Mouse (Mus musculus) midbrain, embryonic 12.5 days (tissue): ENCODE results near the gene Umad1. TPM values are rescaled to one million over a fixed set of nuclear protein-coding genes. Genes with fewer than 3 reads are reported as not detected.
"Not testable (repeated sequence)": the region's sequence is repeated elsewhere in the genome, so short reads cannot be mapped to it uniquely, and the experiment has no call there.

Experiments
- ATAC-seq: fragments of 200-750 bp; cut with Nextera tagmentation; 2 replicates; pipeline ENCODE4 v1.8.0; 2017; ENCODE audit warnings: low read depth, moderate TSS enrichment, moderate library complexity; ENCODE audit not compliant: low FRiP score
- H3K27ac ChIP-seq: fragments of 300-500 bp; sonication (generic); replicated peaks from 2 replicates; pipeline ENCODE4 v1.5.1; 2016; ENCODE audit warnings: mild to moderate bottlenecking
- H3K27me3 ChIP-seq: fragments of 300-500 bp; sonication (generic); 2 replicates; pipeline ENCODE4 v1.6.1; 2016; ENCODE audit warnings: mild to moderate bottlenecking
- H3K36me3 ChIP-seq: fragments of 300-500 bp; sonication (generic); 2 replicates; pipeline ENCODE4 v1.6.1; 2016
- H3K4me1 ChIP-seq: fragments of 300-500 bp; sonication (generic); 2 replicates; pipeline ENCODE4 v1.6.1; 2016
- H3K4me2 ChIP-seq: fragments of 300-500 bp; sonication (generic); replicated peaks from 2 replicates; pipeline ENCODE4 v1.6.1; 2016; ENCODE audit warnings: mild to moderate bottlenecking, moderate library complexity
- H3K4me3 ChIP-seq: fragments of 300-500 bp; sonication (generic); 2 replicates; pipeline ENCODE4 v1.5.1; 2016; ENCODE audit warnings: mild to moderate bottlenecking
- H3K9ac ChIP-seq: fragments of 300-500 bp; sonication (generic); replicated peaks from 2 replicates; pipeline ENCODE4 v1.6.1; 2016; ENCODE audit warnings: mild to moderate bottlenecking, moderate library complexity
- H3K9me3 ChIP-seq: fragments of 300-500 bp; sonication (generic); 2 replicates; pipeline ENCODE4 v1.6.1; 2016; ENCODE audit warnings: mild to moderate bottlenecking
- WGBS: fragments of 180-500 bp; shearing (Covaris S2); methylation state at CpG from one replicate; pipeline ENCODE4 v1.1.7; 2016; 5-methylcytosine and 5-hydroxymethylcytosine counted together
- polyA plus RNA-seq: library from polyadenylated mRNA; unstranded; fragments of >200 nt; fragmentation: Nextera tagmentation; extraction: Ambion mirVana; gene quantifications from 2 replicates; pipeline ENCODE4 v1.2.1, GENCODE M21; 2016

The Umad1 gene
- polyA plus RNA-seq, 1 experiment from 2014 or later, result 29.7 TPM

DNA sequence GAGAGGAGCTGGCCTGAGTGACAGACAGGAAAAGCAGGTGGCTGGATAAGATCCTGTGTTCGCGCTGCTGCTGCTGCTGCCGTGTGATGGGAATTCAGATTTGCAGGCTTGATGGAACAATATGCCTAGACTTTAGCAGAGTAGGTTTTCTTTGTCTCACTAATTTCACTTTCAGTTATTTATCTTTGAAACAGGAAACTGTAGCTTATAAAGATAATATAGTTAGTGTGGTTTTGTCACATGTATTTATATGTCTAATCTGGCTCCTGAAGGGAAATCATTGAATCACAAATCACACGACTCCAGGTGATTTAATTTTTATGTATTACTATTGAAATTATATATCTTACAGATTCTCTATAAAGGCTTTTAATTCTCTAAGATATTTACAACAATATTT is 24.2 kb downstream of the Umad1 start:
- H3K27ac ChIP-seq, result no peak overlapping the region
- H3K4me2 ChIP-seq, result no peak overlapping the region
- no peak overlapping the region for H3K9ac ChIP-seq
- H3K36me3 ChIP-seq, result no peaks in the 10 kb centered on the region
- no peaks in the 10 kb centered on the region for H3K4me1 ChIP-seq
- 93% methylated on average over 4 of the region's 4 CpGs for WGBS
- H3K27me3 ChIP-seq, result no peaks in the 10 kb centered on the region
- no peak for ATAC-seq
- no peaks in the 10 kb centered on the region for H3K9me3 ChIP-seq
- no peak overlapping the region for H3K4me3 ChIP-seq

DNA sequence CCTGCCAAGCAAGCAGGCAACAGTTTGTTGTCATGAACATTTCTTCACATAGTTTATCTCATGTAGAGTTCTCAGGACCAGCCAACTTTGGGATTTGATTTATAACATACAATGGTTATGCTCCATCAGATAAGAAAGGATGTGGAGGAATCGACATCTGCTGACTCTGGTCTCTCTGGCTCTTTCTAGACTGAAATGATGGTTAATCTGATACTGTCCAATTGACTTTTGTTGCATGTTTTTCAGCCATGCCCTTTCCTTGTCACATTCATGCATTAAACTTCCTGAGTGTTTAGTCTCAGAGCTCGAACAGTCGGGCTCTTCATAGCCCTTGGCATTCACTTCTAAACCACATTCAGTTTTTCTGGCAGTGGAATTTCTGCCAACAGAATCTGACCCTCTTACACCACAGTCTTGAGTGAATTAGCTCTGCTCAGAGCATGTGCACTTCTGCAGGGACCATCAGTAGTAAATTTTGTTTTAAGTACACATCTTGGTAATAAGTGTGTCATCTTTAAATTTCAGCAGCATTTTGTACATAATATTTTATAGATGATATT is 26.4 kb downstream of the Umad1 start:
- Histone ChIP-seq H3K4me3 (no peak overlapping the region), H3K27me3 (no peaks in the 10 kb centered on the region), H3K27ac (no peak overlapping the region), H3K4me1 (no peaks in the 10 kb centered on the region), H3K4me2 (no peak overlapping the region), H3K36me3 (no peaks in the 10 kb centered on the region), H3K9ac (no peak overlapping the region), H3K9me3 (no peaks in the 10 kb centered on the region)
- WGBS, result 92% methylated on average over 3 of the region's 3 CpGs
- ATAC-seq, result no peak

DNA sequence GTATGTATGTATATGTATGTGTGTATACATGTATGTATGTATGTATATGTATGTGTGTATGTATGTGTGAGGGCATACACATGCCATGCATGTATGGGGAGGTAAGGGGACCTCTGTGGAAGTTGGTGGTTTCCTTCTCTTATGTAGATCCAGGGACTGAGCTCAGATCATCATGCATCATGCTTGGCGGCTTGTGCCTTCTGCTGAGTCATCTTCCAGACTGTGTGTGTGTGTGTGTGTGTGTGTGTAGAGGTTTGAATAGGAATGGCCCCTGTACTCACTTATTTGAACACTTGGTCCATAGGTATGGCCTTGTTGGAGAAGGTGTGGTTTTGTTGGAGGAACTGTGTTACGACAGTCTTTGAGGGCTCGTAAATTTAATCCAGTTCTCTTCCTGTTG is 27.1 kb downstream of the Umad1 start:
- no peak overlapping the region for H3K4me2 ChIP-seq
- H3K4me1 ChIP-seq, result no peaks in the 10 kb centered on the region
- no peak overlapping the region for H3K4me3 ChIP-seq
- H3K27me3 ChIP-seq, result no peaks in the 10 kb centered on the region
- no peaks in the 10 kb centered on the region for H3K9me3 ChIP-seq
- 100% methylated on average over 3 of the region's 3 CpGs for WGBS
- no peak for ATAC-seq
- H3K36me3 ChIP-seq, result no peaks in the 10 kb centered on the region
- no peak overlapping the region for H3K27ac ChIP-seq
- no peak overlapping the region for H3K9ac ChIP-seq

DNA sequence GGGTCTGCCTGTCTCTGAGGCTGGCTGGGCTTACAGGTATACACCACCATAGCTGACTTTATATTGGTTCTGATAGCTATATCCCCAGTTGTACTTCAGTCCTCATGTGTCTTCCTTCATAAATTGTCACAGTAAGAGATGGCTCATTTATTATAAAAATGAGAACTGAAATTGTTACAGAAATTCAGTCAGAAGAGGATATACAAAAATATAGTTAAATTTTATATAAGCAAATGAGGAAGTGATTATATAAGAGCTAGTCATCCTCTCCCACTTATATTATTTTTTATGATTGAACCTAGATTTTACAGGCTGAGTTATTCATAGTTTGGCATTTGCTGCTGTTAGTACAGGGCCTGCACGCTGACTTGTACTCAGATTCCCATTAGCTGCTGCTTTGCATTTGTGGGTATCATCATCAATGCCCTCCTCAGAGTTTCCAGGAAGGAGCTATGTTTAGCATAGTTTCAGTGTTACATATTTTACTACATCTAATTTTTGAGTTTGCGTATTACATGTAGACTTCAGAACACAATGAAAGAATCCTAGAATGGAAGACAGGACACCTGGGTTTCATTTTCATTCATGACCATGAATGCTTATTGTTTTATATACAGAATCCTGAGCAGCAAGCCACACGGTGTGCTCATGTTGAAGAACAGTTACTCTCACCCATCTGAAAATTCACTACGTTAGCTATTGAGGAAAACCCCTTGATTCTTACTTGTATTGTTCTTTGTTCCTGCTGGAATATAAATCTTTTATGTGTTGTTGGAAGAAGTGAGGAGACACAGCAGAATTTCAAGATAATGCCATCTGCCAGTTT is 29.9 kb downstream of the Umad1 start:
- Histone ChIP-seq H3K27me3 (no peaks in the 10 kb centered on the region), H3K36me3 (no peaks in the 10 kb centered on the region), H3K4me3 (no peak overlapping the region), H3K4me2 (no peak overlapping the region), H3K9me3 (no peaks in the 10 kb centered on the region), H3K4me1 (peaks cover 1% of the 10 kb centered on the region; the same call in 1 of the 2 replicates), H3K27ac (no peak overlapping the region), H3K9ac (no peak overlapping the region)
- 86% methylated on average over 4 of the region's 4 CpGs for WGBS
- no peak for ATAC-seq

GRCm38 (mm10) chr6:8294048-8294784 is 35.1 kb downstream of the Umad1 start:
- Histone ChIP-seq H3K9ac (no peak overlapping the region), H3K4me3 (no peak overlapping the region), H3K4me2 (no peak overlapping the region), H3K36me3 (no peaks in the 10 kb centered on the region), H3K27ac (no peak overlapping the region), H3K27me3 (no peaks in the 10 kb centered on the region), H3K4me1 (peaks cover 6% of the 10 kb centered on the region; the same call in 1 of the 2 replicates), H3K9me3 (no peaks in the 10 kb centered on the region)
- WGBS, result 64% methylated on average over 4 of the region's 4 CpGs
- ATAC-seq, result peak; percentile 62

GRCm38 (mm10) chr6:8299066-8299863 is 40.2 kb downstream of the Umad1 start:
- Histone ChIP-seq H3K27ac (no peak overlapping the region), H3K9ac (no peak overlapping the region), H3K27me3 (no peaks in the 10 kb centered on the region), H3K4me2 (no peak overlapping the region), H3K9me3 (no peaks in the 10 kb centered on the region), H3K36me3 (no peaks in the 10 kb centered on the region), H3K4me1 (peaks cover 2% of the 10 kb centered on the region; the same call in 1 of the 2 replicates), H3K4me3 (no peak overlapping the region)
- WGBS, result 70% methylated on average over 6 of the region's 6 CpGs
- ATAC-seq, result peak; percentile 78

DNA sequence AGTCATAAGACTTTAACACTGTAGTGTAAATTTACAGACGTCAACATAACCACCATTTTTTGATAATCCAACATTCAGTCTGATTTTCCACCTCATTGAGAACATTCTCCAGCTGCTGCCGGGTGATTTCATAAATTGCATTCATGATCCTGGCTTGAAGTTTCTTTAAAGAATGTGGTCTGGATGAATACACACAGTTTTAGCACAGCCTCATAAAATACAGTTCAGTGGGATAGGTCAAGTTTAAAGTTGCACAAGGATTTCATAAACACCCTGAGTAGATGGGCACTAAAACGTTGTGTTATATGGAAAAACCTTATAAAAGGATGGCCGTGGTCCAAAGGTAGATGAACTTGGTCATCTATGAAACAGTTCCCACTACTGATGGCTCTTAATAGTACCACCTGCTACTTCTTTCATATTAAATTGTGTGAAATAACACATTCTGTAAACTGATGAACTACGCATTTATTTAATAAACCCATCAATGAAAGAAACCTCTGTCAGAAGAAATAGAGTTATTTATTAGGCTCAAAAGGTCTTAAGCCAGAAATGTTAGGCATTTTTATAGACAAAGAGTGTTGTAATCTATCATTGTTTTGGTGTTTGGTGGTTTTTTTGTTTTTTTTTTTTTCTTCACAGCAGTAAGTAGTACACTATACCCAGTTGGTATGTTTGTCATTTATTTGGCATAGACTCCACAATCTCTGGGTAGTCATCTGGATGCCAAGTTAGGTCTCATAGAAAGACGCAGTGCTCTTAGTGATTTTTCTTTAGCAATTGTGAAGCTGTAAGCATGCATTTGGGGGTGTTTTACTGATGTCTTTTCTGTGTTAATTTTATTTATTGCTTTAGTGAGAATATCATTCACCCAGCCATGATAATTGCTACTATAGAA is 49.0 kb downstream of the Umad1 start:
- H3K4me1 ChIP-seq, result no peaks in the 10 kb centered on the region
- no peaks in the 10 kb centered on the region for H3K27me3 ChIP-seq
- no peak overlapping the region for H3K4me2 ChIP-seq
- no peak for ATAC-seq
- 86% methylated on average over 6 of the region's 6 CpGs for WGBS
- H3K9me3 ChIP-seq, result no peaks in the 10 kb centered on the region
- no peak overlapping the region for H3K4me3 ChIP-seq
- H3K36me3 ChIP-seq, result no peaks in the 10 kb centered on the region
- H3K27ac ChIP-seq, result no peak overlapping the region
- no peak overlapping the region for H3K9ac ChIP-seq

- H3K4me2 ChIP-seq, result no peak overlapping the region
- no peak overlapping the region for H3K9ac ChIP-seq
- H3K27ac ChIP-seq, result no peak overlapping the region
- ATAC-seq, result no peak
- no peaks in the 10 kb centered on the region for H3K27me3 ChIP-seq
- no peak overlapping the region for H3K4me3 ChIP-seq
- H3K9me3 ChIP-seq, result no peaks in the 10 kb centered on the region
- 97% methylated on average over 2 of the region's 2 CpGs for WGBS
- H3K4me1 ChIP-seq, result no peaks in the 10 kb centered on the region
- H3K36me3 ChIP-seq, result no peaks in the 10 kb centered on the region
Observed at GRCm38 (mm10) chr6:8312554-8312953, 53.5 kb downstream of the Umad1 start.

DNA sequence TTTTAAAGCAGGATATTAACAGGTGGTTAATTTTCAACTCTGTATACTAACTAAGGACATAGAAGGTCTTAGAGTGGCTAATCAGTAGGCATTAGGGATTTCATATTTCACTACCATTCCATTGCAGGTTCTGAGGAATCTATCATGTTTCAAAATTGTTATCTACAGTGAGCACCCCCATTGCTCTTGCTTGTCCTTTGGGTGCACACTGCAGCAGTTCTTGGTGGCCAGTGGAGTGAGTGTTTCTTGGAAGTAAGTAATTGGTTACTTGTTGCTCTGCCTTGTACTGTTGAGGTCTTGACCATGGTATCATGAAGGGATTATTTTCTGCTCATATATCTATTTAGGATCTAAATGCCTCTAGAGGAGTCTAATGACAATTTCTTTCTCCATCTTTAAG is 57.1 kb downstream of the Umad1 start:
- Histone ChIP-seq H3K4me2 (no peak overlapping the region), H3K27me3 (no peaks in the 10 kb centered on the region), H3K36me3 (no peaks in the 10 kb centered on the region), H3K9me3 (no peaks in the 10 kb centered on the region), H3K4me3 (no peak overlapping the region), H3K4me1 (no peaks in the 10 kb centered on the region), H3K27ac (no peak overlapping the region), H3K9ac (no peak overlapping the region)
- ATAC-seq, result no peak

GRCm38 (mm10) chr6:8319591-8319990 is 60.5 kb downstream of the Umad1 start:
- H3K4me1 ChIP-seq, result no peaks in the 10 kb centered on the region
- WGBS, result 97% methylated on average over 2 of the region's 2 CpGs

GRCm38 (mm10) chr6:8331496-8331895 is 72.4 kb downstream of the Umad1 start:
- 91% methylated on average over 3 of the region's 3 CpGs for WGBS
- ATAC-seq, result not testable (repeated sequence)

More at GRCm38 (mm10) chr6:8319591-8319990, 60.5 kb downstream of the Umad1 start:
- ATAC-seq, result no peak
- no peak overlapping the region for H3K4me3 ChIP-seq
- H3K36me3 ChIP-seq, result no peaks in the 10 kb centered on the region
- H3K27me3 ChIP-seq, result no peaks in the 10 kb centered on the region
- no peak overlapping the region for H3K9ac ChIP-seq
- no peak overlapping the region for H3K27ac ChIP-seq
- no peaks in the 10 kb centered on the region for H3K9me3 ChIP-seq
- no peak overlapping the region for H3K4me2 ChIP-seq

More at GRCm38 (mm10) chr6:8331496-8331895, 72.4 kb downstream of the Umad1 start:
- not testable (repeated sequence) for H3K9me3 ChIP-seq, H3K36me3 ChIP-seq, H3K27me3 ChIP-seq, H3K4me3 ChIP-seq, H3K9ac ChIP-seq, H3K27ac ChIP-seq, H3K4me2 ChIP-seq, H3K4me1 ChIP-seq
